Mouse (Mus musculus): ENCODE data around the gene Tenm3. TPM values are rescaled to one million over a fixed set of nuclear protein-coding genes. Genes with fewer than 3 reads are reported as not detected.

Gene Tenm3
- 10 to 100 TPM; 71.0 to 86.4 (median 79.6) TPM for total RNA-seq (2022)

GRCm38 (mm10) chr8:48843931-48844285 lies at the start of gene Tenm3:
Gene Tenm3, minus strand, starts transcription at chr8:48843951.
- DNase-seq (ENCODE audit: low spot score in 2 of 2): no peak

GRCm38 (mm10) chr8:48890216-48890765 lies 46.5 kb upstream of the Tenm3 start:
- DNase-seq (ENCODE audit: low spot score in 2 of 2): no peak

- no peak for DNase-seq (ENCODE audit: low spot score in 2 of 2)
These were observed 40.5 kb upstream of the Tenm3 start for GRCm38 (mm10) chr8:48884270-48884669.

GRCm38 (mm10) chr8:48880585-48880984 lies 36.8 kb upstream of the Tenm3 start:
- DNase-seq (ENCODE audit: low spot score in 2 of 2): peak in 1 of 2 experiments; percentile 31

GRCm38 (mm10) chr8:48865972-48866371 lies 22.2 kb upstream of the Tenm3 start:
- no peak for DNase-seq (ENCODE audit: low spot score in 2 of 2)

GRCm38 (mm10) chr8:48865485-48865884 lies 21.7 kb upstream of the Tenm3 start:
- no peak for DNase-seq (ENCODE audit: low spot score in 2 of 2)

GRCm38 (mm10) chr8:48850223-48851010 lies 6.7 kb upstream of the Tenm3 start:
- no peak for DNase-seq (ENCODE audit: low spot score in 2 of 2)

- DNase-seq (ENCODE audit: low spot score in 2 of 2): no peak
These were observed 5.4 kb upstream of the Tenm3 start for GRCm38 (mm10) chr8:48849091-48849616.

GRCm38 (mm10) chr8:48844961-48845360 lies 1.2 kb upstream of the Tenm3 start:
- DNase-seq (ENCODE audit: low spot score in 2 of 2): no peak

GRCm38 (mm10) chr8:48844370-48844905 lies 687 bp upstream of the Tenm3 start:
- no peak for DNase-seq (ENCODE audit: low spot score in 2 of 2)

- peak; percentile 30 to 53 for DNase-seq (ENCODE audit: low spot score in 2 of 2)
These were observed 490 bp downstream of the Tenm3 start for GRCm38 (mm10) chr8:48842991-48843930.

- DNase-seq (ENCODE audit: low spot score in 2 of 2): no peak
These were observed 1.2 kb downstream of the Tenm3 start for GRCm38 (mm10) chr8:48842516-48842990.

GRCm38 (mm10) chr8:48842035-48842434 lies 1.7 kb downstream of the Tenm3 start:
- DNase-seq (ENCODE audit: low spot score in 2 of 2): no peak

- no peak for DNase-seq (ENCODE audit: low spot score in 2 of 2)
These were observed 8.0 kb downstream of the Tenm3 start for GRCm38 (mm10) chr8:48835745-48836144.

- DNase-seq (ENCODE audit: low spot score in 2 of 2): no peak
These were observed 16.3 kb downstream of the Tenm3 start for GRCm38 (mm10) chr8:48827454-48827853.

GRCm38 (mm10) chr8:48825666-48826065 lies 18.1 kb downstream of the Tenm3 start:
- DNase-seq (ENCODE audit: low spot score in 2 of 2): no peak

- no peak for DNase-seq (ENCODE audit: low spot score in 2 of 2)
These were observed 21.5 kb downstream of the Tenm3 start for GRCm38 (mm10) chr8:48822291-48822690.

- no peak for DNase-seq (ENCODE audit: low spot score in 2 of 2)
These were observed 23.8 kb downstream of the Tenm3 start for GRCm38 (mm10) chr8:48819962-48820361.

- DNase-seq (ENCODE audit: low spot score in 2 of 2): no peak
These were observed 24.4 kb downstream of the Tenm3 start for GRCm38 (mm10) chr8:48819348-48819747.

GRCm38 (mm10) chr8:48816941-48817340 lies 26.8 kb downstream of the Tenm3 start:
- DNase-seq (ENCODE audit: low spot score in 2 of 2): no peak

- no peak for DNase-seq (ENCODE audit: low spot score in 2 of 2)
These were observed 31.5 kb downstream of the Tenm3 start for GRCm38 (mm10) chr8:48812196-48812741.

Data from left cerebral cortex, adult 8-10 months (tissue).